Mouse (Mus musculus): ENCODE results near the gene Vsig10l.

Vsig10l gene

DNA sequence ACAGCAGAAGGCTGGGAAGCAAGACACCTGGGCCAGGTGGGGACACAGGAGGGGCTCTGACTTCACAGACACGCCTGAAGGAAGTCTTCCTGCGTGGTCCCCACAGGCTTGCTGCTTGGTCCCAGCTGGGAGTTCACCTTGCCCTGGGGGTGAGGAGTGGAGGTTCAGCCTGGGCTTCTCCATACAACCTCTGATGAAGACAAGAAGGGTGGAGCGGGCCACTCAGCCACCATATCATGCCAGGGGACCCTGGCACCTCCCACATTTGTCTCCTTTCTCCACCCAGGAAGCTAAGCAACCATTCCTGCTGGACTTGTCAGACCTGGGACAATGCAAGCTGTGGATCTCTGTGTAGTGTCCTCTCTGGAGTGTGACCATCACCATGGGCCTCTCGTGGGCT is at the start of gene Vsig10l:
TSS of gene Vsig10l (plus strand) at position 301 of the 400 bp plus-strand sequence.
- DNase-seq (ENCODE audit: low spot score) = no peak

- DNase-seq (ENCODE audit: low spot score) = no peak
Observed at GRCm38 (mm10) chr7:43417298-43417697, 45.7 kb upstream of the Vsig10l start.

DNA sequence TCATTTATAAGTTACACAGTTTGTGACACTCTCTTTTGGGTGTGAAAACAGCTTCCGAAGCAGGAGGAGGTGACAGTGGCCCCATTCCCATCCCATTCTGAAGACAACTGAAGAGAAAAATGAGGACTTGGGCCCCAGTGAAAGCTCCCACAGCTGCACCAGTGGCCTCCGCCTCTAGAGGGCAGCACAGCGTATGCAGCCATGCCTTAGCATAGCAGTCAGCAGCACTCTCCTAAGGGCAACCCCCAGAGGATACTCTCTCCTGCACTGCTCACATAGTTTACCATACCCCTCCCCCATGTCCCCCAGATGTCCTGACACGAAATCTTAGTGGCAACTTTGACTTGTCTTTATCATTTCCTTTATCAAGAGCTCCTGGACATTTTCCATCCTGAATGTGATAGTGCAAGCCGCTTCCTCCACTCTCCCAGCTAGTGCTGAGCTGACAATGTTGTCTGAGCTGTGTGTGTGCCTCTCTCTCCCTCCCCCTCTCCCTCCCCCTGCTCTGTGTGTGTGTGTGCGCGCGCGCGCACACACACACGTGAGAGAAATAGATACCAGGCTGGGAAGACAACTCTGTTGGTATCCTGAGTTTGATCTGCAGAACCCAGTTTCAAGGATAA is 39.8 kb upstream of the Vsig10l start:
- peak; percentile 87 for DNase-seq (ENCODE audit: low spot score)

DNA sequence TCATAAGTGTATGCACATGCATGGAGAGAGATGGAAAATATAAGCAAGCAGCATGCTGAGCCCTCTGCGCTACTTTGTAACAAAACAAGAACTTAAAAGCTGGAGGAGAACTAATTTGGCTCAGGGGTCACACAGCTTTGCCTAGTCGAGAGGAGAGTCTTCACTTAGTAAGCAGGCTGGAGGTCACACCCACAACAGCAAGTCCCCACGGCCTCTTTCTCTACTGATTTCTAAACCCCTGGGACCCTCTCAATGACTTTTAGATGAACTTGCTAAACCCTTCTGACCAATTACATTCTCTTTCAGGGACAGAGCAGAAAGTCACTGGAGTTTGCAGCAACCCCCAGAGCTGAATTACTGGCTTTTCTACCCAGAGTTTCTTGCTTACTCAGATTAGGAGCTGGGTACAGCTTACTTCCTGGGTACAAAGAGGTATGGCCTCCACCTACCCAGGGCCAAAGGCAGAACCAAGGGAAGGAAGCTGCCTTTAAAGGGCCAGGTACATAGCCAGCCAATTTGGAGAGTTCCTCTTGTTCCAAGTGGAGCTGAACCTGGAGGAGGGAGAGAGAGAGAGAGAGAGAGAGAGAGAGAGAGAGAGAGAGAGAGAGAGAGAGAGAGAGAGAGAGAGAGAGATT is 38.8 kb upstream of the Vsig10l start:
- no peak for DNase-seq (ENCODE audit: low spot score)

DNA sequence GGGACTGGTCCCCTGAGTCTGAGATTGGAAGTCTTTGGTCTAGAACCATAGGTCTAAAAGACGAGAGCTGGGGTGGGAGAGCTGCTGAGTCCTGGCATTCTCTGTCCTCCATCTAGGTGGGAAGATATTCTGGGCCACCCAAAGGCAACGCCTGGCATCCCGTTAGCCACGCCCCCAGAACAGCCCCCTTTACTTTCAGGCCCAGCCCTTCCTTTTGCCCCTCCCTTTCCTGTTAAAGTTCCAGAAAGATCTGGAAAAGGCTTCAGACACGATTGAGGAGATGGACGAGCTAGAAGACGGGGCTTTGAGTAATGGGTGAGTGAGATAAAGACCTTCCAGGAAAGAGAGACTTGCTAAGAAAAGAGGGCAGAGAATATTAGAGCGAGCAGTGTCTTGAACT is 35.5 kb upstream of the Vsig10l start, which contains the start of gene Lim2:
TSS of gene Lim2 (plus strand) at position 265 of the 400 bp plus-strand sequence.
- no peak for DNase-seq (ENCODE audit: low spot score)

DNA sequence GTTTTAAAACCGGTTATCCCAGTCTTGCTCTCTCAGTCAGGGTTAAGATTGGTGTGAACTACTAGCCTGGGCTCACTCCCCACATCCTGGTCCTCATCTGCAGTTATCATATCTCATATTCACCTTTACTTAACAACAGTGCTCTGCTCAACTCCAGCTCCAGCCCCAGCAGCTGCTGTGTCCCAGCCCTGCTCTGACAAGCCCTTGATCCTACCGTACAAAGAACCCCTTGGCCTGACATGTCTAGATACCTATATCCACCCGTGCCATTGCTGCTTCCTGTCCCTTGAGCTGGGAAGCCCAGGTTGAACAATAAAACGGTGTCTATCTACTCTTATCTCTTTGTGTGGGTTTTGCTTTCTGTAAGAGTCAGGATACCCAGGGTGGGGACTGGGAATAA is 33.5 kb upstream of the Vsig10l start:
- DNase-seq (ENCODE audit: low spot score) = no peak

- DNase-seq (ENCODE audit: low spot score) = no peak
Observed at GRCm38 (mm10) chr7:43432891-43433290, 30.1 kb upstream of the Vsig10l start.

GRCm38 (mm10) chr7:43434676-43435075 is 28.3 kb upstream of the Vsig10l start:
- no peak for DNase-seq (ENCODE audit: low spot score)

DNA sequence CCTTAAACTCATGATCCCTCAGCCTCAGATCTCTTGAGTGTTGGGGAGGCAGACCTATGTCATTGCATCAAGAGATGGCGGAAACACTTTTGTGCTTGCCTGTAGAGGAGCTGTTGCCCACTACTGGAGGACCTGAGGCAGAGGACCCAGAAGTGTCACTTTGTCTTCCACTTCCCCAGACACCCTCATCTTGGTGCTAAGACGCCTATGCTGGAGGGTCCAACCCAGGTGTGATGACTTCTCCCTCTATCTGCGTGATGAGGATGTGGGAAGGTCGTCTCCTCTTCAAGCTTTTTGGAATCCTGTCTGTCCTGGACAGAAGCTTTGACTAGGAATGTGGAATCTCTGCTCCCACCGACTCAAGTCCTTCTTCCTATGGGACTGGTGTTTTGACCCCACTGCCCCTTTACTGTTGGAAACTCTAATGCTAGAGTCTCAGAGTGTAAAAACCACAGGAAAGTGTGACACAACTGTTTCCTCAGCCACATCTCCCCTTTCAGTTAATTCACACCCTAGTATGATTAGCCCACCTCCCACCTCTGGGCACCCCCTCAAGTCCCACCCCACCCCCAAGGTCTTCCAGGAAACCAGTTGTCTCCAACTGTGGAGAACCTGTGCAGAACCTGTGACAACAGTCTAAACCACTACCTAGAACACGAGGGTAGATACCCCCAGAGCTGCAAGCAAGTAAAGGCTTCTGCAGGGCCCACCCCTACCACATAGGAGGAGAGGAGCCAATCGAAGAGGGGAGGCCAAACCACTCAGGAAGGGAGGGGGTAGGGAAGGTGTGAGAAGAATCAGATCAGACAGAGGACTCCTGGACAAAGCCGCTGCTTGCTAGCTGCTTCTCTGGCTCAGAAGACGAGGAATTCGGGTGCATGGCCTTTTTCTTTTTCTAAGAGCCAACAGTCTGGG is 26.4 kb upstream of the Vsig10l start, which contains the start of gene Nkg7:
TSS of gene Nkg7 (plus strand) at position 733 of the 915 bp plus-strand sequence.
- DNase-seq (ENCODE audit: low spot score) = no peak

- DNase-seq (ENCODE audit: low spot score) = no peak
Observed at GRCm38 (mm10) chr7:43438611-43439010, 24.3 kb upstream of the Vsig10l start.

- no peak for DNase-seq (ENCODE audit: low spot score)
Observed at GRCm38 (mm10) chr7:43440482-43440881, 22.5 kb upstream of the Vsig10l start, which contains the start of gene Cldnd2. TSS of gene Cldnd2 (plus strand) at chr7:43440782.

- no peak for DNase-seq (ENCODE audit: low spot score)
Observed at GRCm38 (mm10) chr7:43441071-43441470, 21.9 kb upstream of the Vsig10l start.

DNA sequence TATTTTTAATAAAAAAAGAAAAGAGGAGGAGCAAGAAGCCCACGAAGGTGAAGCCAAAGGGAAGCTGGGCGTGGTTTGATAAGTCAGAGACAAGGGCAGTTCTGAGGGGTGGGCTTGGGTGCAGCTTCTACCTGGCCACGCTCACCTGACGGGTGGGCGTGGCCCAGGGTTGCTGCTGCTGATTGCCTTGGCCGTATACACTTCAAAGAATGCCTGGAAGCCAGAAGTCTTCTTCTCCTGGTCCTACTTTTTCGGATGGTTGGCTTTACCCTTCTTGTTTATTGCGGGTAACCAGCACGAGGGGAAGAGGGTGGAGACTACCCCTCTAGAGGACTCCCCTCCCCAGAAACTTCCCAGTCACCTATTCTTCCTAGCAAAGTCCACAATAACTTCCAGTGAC is 20.3 kb upstream of the Vsig10l start:
- no peak for DNase-seq (ENCODE audit: low spot score)

DNA sequence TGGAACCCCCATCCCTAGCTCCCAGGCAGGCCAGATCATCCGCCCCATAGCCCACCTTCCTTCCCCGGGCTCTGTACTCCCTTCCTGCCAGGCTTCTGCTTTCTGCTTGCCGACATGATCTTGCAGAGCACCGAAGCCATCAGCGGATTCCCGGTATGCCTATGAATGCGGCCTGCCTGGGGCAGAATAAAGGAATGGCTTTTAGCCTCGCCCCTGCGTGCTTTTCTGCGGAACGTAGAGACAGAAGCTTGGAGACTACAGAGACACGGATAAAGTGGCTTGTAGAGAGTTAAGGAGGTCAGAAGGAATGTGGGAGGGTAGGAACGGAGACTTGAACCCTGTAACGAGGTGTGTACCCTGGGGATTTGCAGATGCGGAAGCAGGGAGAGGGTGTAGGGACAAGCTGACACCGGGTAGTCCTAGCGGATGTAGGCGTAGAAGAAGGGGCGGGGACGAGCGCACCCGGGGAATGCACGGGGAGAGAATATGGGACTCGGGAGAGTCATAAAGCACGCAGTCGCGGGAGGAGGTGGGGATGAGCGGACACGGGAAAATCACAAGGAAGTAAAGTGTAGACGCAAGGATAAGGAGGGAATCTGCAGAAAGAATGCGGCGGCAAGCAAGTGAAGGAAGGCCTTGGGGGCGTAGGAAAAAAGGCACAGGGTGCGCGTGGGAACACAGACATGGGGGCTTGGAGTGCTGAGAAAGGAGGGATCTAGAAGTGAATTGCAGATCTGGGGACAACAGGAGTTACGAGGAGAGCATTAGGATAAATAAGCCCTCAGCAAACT is 19.6 kb upstream of the Vsig10l start:
- peak; percentile 76 for DNase-seq (ENCODE audit: low spot score)

DNA sequence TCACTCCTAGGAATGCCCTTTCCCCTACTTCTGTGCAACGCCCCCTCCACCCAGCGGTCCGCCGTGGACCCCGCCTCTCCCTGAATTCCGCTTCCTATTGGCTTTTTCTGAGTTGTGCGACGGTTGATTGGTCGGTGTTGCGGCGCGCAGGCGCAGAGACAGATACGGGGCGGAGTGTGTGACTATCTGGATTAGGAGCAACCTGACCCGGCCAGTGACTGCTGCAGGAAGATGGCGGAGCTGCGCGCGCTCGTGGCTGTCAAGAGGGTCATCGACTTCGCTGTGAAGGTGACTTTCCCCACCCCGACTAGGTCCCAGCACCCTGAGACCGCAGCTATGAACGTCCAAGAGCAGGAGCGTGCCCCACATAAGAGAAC is 19.0 kb upstream of the Vsig10l start, which contains the start of the genes Etfb and Gm45233:
TSS of gene Etfb (plus strand) at position 167 of the 377 bp plus-strand sequence.
TSS of gene Gm45233 (plus strand) at position 212 of the 377 bp plus-strand sequence.
- DNase-seq (ENCODE audit: low spot score) = peak; percentile 97

DNA sequence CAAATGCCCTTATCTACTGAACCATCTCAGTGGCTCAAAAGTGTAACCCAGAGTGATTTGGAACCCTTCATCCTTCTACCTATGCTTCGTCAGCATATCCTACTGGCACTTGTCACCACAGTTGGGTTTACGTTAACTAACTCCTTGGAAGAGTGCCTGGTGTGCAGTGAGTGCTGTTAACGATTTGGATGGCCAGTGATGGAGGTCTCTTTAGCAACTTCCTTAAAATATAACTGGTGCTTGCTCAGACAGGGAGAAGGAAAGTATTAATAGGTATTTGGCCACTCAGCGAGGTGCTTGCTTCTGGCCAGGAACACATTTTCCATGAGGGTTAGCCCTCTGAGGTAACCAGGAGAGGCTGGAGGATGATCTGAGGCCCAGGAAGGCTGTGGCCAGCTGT is 15.2 kb upstream of the Vsig10l start:
- no peak for DNase-seq (ENCODE audit: low spot score)

- no peak for DNase-seq (ENCODE audit: low spot score)
Observed at GRCm38 (mm10) chr7:43448246-43448645, 14.7 kb upstream of the Vsig10l start.

DNA sequence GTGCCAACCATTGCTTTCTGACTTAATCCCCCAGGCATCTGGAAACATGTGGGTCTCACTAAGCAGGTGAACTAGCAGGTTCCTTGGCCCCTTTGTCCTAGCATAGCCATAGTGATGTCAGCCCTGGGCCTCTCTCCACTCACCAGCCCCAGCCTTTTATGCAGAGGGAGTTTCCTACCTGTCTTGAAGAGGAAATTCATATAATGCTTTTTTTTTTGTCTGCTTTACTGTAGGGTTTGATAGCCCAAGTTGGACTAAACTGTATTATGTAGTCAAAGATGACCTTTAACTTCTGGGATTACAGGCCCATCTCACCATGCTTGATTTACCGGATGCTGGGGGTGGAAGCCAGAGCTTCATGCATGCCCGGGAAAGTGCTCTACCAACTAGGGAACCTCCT is 13.1 kb upstream of the Vsig10l start:
- DNase-seq (ENCODE audit: low spot score) = no peak

DNA sequence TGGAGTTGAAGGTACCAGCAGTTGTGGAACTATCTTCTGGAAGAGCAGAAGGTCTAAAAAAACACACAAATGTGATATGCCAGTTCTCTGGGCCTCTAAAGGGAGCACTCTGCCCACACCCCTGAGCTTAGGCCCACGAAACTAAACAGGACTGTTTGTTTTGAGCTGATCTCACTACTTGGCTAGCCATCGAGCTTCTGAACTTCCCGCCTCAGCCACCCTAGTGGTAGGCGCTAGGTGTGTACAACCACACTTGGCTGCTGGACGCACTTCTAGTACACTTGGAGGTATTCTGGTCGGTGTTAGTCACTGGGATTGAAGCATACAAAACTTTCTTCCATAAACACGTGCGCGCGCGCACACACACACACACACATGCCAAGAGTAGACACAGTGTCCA is 11.2 kb upstream of the Vsig10l start:
- no peak for DNase-seq (ENCODE audit: low spot score)

DNA sequence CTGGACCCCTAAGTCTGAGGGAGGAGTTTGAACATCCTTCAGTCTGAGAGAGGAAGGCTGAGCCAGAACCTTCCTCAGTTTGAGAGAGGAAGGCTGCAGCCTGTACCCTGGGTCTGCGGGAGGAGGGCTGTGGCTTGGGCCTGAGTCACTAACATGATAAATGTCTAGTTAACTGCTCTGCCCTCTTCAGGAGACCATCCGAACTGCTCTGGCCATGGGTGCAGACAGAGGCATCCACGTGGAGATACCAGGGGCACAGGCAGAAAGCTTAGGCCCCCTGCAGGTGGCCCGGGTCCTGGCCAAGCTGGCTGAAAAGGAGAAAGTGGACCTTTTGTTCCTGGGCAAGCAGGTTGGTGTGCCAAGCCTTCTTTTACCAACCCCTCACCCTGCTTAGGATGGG is 10.3 kb upstream of the Vsig10l start:
- DNase-seq (ENCODE audit: low spot score) = peak; percentile 18

DNA sequence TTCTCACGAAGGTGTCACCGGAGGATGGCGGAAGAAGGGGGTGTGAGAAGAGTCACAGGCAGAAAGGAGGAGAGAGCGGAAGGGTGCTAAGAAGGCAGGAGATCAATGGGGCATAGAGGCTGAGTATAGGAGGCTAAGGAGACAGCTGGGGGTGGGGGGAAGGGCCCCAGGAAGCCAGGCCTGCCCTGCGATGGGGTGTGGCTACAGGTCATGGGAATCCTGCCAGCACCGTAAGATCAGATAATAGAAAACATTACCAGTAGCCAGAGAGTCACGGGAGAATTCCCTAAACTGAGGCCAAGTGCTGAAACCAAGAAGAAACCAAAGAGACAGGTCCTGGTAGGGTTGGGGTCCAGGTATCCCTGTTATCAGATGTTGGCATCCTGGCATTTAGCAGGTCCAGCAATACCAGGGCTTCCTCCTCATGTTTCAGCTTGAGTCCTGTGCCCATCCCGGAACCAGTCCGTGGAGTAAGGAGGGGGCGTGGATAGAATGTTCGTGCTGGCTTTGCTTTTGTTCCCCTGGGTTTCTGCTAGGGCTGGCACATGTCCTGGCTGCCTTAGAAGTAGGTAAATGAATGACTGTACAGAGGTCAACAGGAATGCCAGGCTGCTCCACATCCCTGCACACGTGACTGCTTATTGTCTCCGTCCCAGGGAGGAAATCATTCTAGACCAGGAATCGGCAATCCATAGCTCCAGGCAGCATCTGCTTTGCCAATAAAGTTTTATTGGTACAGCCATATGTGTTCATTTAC is 9.2 kb upstream of the Vsig10l start:
- DNase-seq (ENCODE audit: low spot score) = no peak

Data from embryo, embryonic 10 days (tissue).